Mouse (Mus musculus) kidney, adult 9 months (tissue): ENCODE measurements around the gene Tbpl1.

Experiments
- DNase-seq: peaks from one replicate; pipeline ENCODE4 v3.0.0; 2022

Tbpl1 gene

DNA sequence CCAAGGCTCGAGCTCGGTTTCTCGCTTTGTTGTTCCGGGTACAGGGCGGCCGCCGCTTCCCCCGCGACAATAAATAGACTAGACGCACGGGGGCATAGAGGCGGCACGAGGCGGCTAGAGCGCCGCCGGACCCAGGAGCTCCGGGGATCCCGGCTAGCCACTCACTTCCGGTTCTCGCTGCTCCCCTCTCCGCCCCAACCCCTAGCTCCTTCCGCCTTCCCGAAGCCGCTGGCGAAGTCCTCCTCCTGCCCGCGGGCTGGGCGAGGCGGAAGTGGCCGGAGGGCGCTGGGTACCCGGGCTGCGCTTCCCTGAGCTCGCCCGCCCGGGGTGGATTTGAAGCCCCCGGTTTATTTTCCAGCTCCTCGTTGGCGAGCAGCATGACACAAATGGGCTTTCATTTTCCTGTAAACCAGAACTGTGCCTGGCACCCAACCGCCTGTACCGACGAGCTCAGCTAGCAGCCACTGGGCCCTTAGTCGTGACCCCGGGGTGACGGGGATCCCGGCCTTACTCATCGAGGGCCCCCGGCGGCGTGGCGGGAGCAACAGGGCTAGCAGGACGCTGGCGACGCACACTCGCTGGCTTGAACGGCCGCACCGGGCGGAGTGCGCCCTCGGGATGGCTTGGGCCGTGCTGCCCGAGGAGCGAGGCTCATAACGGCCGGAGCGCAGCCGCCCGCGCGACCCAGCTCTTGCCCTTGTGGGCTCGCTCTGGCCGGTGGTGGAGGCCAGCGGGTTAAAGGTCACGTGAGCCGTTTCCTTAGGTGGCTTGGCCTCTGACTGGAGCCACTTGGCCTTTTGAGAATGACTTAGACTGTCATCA is at the start of gene Tbpl1:
Gene Tbpl1, minus strand, starts transcription at position 667 of the 822 bp plus-strand sequence.
- DNase-seq: peak; percentile 97

- peak; percentile 17 for DNase-seq
Measured at GRCm38 (mm10) chr10:22781466-22781865, 49.7 kb upstream of the Tbpl1 start.

- DNase-seq: peak; percentile 19
Measured at GRCm38 (mm10) chr10:22777939-22778338, 46.2 kb upstream of the Tbpl1 start.

GRCm38 (mm10) chr10:22776007-22776698 is 44.4 kb upstream of the Tbpl1 start:
- peak; percentile 57 for DNase-seq

GRCm38 (mm10) chr10:22775456-22775855 is 43.7 kb upstream of the Tbpl1 start:
- DNase-seq: no peak

DNA sequence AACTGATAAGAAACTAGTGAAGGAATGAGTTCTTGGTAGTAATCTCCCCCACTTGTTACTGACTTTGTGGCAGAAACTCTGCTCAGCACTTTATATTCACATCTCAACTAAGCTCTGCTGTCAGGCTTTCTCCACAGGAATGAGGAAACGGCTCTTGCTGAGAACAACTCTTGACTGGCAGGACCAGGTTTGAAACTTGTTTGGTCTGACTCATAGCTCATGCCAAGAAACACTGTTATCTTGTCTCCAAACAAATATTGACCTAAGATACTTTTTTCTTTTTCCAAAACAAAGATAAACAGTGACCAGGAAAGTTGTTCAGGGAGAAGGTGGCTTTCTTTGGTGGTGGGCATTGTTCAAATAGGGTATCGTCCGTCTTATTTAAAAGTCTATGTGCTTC is 42.9 kb upstream of the Tbpl1 start:
- DNase-seq: no peak

DNA sequence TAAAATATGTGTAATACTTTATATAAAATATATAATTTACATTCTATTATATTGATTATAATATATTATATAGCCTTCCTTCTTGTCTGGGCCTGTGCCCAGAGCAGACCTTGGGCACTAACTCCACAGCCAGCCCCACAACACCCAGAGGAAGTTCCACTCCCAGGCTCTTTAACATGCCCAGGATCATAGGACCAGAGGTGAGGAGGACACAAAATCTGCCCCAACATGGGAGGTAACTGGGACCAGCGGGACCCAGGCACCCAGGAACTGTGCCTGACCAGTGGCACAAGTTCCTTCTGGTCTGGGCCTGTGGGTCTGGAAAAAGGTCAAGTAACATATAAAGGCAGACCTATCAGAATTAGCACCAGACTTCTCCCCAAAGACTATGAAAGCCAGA is 22.5 kb upstream of the Tbpl1 start:
- DNase-seq: no peak

GRCm38 (mm10) chr10:22751175-22751682 is 19.5 kb upstream of the Tbpl1 start:
- no peak for DNase-seq

GRCm38 (mm10) chr10:22746334-22747322 is 14.9 kb upstream of the Tbpl1 start:
- DNase-seq: no peak

DNA sequence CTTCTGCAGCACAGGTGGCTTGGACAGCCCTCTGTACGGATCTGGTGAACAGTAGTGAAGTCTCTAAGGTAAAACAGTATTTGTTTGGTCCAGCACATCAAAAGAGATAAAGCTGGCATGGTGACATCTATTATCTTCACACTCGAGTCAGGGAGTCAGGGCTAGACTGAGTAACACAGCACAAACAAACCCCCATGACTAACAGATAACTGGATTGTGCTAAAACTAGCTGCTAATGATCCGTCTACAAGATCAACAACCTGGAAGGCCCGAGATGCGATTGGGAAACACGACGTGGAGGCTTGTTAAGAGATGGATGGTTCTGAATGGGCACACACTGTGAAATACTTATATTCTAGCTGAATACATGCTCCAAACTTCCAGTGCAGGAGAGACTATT is 14.2 kb upstream of the Tbpl1 start:
- no peak for DNase-seq

GRCm38 (mm10) chr10:22732181-22732580 is 443 bp upstream of the Tbpl1 start:
- DNase-seq: peak; percentile 30

GRCm38 (mm10) chr10:22730992-22731271 is 806 bp downstream of the Tbpl1 start:
- DNase-seq: no peak

GRCm38 (mm10) chr10:22730266-22730991 is 1.3 kb downstream of the Tbpl1 start:
- DNase-seq: no peak

- no peak for DNase-seq
Measured at GRCm38 (mm10) chr10:22728257-22728656, 3.5 kb downstream of the Tbpl1 start.

GRCm38 (mm10) chr10:22726295-22726694 is 5.4 kb downstream of the Tbpl1 start:
- DNase-seq: no peak

DNA sequence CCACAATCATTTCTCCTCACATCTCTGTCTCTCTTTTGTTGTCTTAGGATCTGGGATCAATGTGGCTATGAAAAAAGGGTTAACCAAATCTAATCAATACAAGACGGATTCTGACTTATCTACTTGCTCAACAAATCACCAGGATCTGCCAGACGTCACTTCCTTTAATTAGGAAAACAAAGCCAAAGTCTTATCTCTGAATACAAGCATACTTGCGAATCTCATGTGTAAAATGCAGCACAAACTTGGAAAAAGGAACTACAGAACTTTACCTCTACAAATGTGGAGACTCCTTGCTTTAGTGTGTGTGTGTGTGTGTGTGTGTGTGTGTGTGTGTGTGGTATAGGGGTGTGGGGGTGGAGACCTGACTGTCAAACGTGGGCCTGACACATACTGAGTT is 6.6 kb downstream of the Tbpl1 start:
- no peak for DNase-seq

GRCm38 (mm10) chr10:22720781-22721529 is 10.8 kb downstream of the Tbpl1 start:
- DNase-seq: no peak

- DNase-seq: no peak
Measured at GRCm38 (mm10) chr10:22718475-22718874, 13.3 kb downstream of the Tbpl1 start.

GRCm38 (mm10) chr10:22714520-22714919 is 17.2 kb downstream of the Tbpl1 start:
- peak; percentile 60 for DNase-seq

GRCm38 (mm10) chr10:22712955-22713354 is 18.8 kb downstream of the Tbpl1 start:
- DNase-seq: no peak

DNA sequence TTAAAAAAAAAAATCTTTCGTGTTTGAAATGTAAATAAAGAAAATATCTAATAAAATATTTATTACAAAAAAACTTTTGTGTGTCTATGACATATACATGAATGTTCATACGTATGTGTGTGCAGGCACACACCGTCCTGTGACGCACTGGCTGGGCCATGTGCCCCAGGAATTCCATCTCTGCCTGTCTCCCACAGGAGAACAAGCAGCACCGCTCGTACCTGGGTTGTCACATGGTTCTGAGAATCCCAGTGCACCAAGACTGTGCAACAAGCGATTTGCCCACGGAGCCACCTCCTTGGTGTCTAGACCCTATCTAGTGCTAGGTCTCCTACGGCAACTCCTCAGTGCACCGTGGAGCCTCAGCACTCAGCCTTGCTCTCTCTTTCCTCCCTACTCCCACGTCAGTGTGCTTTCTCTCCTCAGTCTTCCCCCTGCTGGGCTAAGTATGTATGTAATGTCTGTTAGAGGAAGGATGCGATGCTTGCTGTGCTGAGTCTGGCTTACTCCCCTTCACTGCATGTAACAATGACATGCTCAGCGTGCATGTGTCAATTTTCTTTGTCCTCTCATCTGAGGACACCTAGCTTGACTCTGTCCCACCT is 21.5 kb downstream of the Tbpl1 start:
- no peak for DNase-seq
